Mouse (Mus musculus) heart, postnatal 25 days (tissue): Measurements from ENCODE around the gene Stx2. TPM values are rescaled to one million over a fixed set of nuclear protein-coding genes. Genes with fewer than 3 reads are reported as not detected.
A peak's percentile ranks its signal among the peaks of the same experiment; 100 is the strongest.
"Not testable (repeated sequence)": the region's sequence is repeated elsewhere in the genome, so short reads cannot be mapped to it uniquely, and the experiment has no call there.

Experiments
- DNase-seq: peaks from one replicate; pipeline ENCODE4 v3.0.0; 2022; ENCODE audit warnings: low spot score
- intact Hi-C: fragments of 180-260 bp; cut with DNase I; formaldehyde crosslinking; loops from one replicate; pipeline ENCODE4 v1.15.1; 2025
- total RNA-seq, 2 experiments: library from RNA; stranded (reverse); gene quantifications; 2 replicates each; pipeline ENCODE4 v1.2.3; 2021

Stx2 gene
- total RNA-seq, 2 experiments from 2014 or later = 12.6 to 14.2 TPM

- no peak for DNase-seq
- intact Hi-C loops = no loop called here
These were observed 44.0 kb downstream of the Stx2 start for GRCm38 (mm10) chr5:128964353-128964752.

GRCm38 (mm10) chr5:128958916-128959315 lies 49.5 kb downstream of the Stx2 start:
- intact Hi-C loops = no loop called here
- no peak for DNase-seq

- intact Hi-C loops, DNase-seq: not testable (repeated sequence)
These were observed 54.0 kb downstream of the Stx2 start for GRCm38 (mm10) chr5:128954371-128954770.

GRCm38 (mm10) chr5:128953278-128954070 lies 54.9 kb downstream of the Stx2 start, which contains the start of gene Rimbp2:
Gene Rimbp2, minus strand, starts transcription at chr5:128953486.
- DNase-seq = no peak

GRCm38 (mm10) chr5:128952291-128953195 lies 55.8 kb downstream of the Stx2 start:
- DNase-seq = no peak
- intact Hi-C loops = no loop called here

More at GRCm38 (mm10) chr5:128953278-128954070, 54.9 kb downstream of the Stx2 start, which contains the start of gene Rimbp2:
- intact Hi-C loops = no loop called here

- intact Hi-C loops = no loop called here
- no peak for DNase-seq
These were observed 56.9 kb downstream of the Stx2 start for GRCm38 (mm10) chr5:128951472-128951871.

- intact Hi-C loops = no loop called here
These were observed 61.3 kb downstream of the Stx2 start for GRCm38 (mm10) chr5:128947093-128947492.

GRCm38 (mm10) chr5:128940436-128940835 lies 67.9 kb downstream of the Stx2 start:
- intact Hi-C loops = no loop called here

More at GRCm38 (mm10) chr5:128947093-128947492, 61.3 kb downstream of the Stx2 start:
- no peak for DNase-seq

GRCm38 (mm10) chr5:128935359-128935899 lies 72.9 kb downstream of the Stx2 start:
- peak; percentile 34 for DNase-seq
- intact Hi-C loops = no loop called here

More at GRCm38 (mm10) chr5:128940436-128940835, 67.9 kb downstream of the Stx2 start:
- no peak for DNase-seq

Other genes with a start within 250 kb of the Stx2 start
- gene Rimbp2, start 55.1 kb downstream of the Stx2 start, total RNA-seq = under 1 TPM in 1 of 2 experiments, not detected in 1; 0.20 TPM
- 100 to 1,000 TPM in 1 of 2 experiments, 10 to 100 TPM in 1; 94.6 to 110 TPM for gene Ran, start 11.5 kb upstream of the Stx2 start, total RNA-seq
- gene Adgrd1, start 88.2 kb upstream of the Stx2 start, total RNA-seq = 1 to 10 TPM; 5.4 to 5.5 TPM